Mouse (Mus musculus): Measurements from ENCODE around the gene Mrpl20.

GRCm38 (mm10) chr4:155790021-155790489, 12.6 kb upstream of the Mrpl20 start, which contains the start of gene Ankrd65:
- no peak for TF ChIP-seq CTCF (IDR thresholded peaks at IDR 0.05; ENCODE audit: control insufficient read depth, insufficient read depth, insufficient read length)
- TF ChIP-seq USF1 (IDR thresholded peaks at IDR 0.05; ENCODE audit: low read depth) = no peak

All from C2C12 (cell line).